Mouse (Mus musculus) activated CD4-positive, CD25-positive, alpha-beta regulatory T cell, adult 4 months (primary cell): ENCODE data around the gene Tmem120b. TPM values are rescaled to one million over a fixed set of nuclear protein-coding genes. Genes with fewer than 3 reads are reported as not detected.
"Not testable (repeated sequence)": the region's sequence is repeated elsewhere in the genome, so short reads cannot be mapped to it uniquely, and the experiment has no call there.

ENCODE experiments used
- ATAC-seq: one replicate; pipeline ENCODE4 v1.8.0; 2017
- polyA plus RNA-seq, 2 experiments: library from polyadenylated mRNA; unstranded; fragments of 100-300 nt; shearing (Covaris generic); gene quantifications; one replicate each; pipeline ENCODE4 v1.2.1; 2017

Tmem120b gene
- polyA plus RNA-seq, 2 experiments from 2014 or later = 2.2 to 2.3 TPM

GRCm38 (mm10) chr5:123057366-123058250 is 10.6 kb upstream of the Tmem120b start:
- peak; percentile 90 for ATAC-seq

GRCm38 (mm10) chr5:123058251-123059102 is 9.7 kb upstream of the Tmem120b start:
- no peak for ATAC-seq

- no peak for ATAC-seq
These were observed 8.3 kb upstream of the Tmem120b start for GRCm38 (mm10) chr5:123059757-123060520.

- no peak for ATAC-seq
These were observed 7.4 kb upstream of the Tmem120b start for GRCm38 (mm10) chr5:123060706-123061401.

- not testable (repeated sequence) for ATAC-seq
These were observed 6.8 kb upstream of the Tmem120b start for GRCm38 (mm10) chr5:123061402-123061749.

- ATAC-seq = no peak
These were observed 5.1 kb upstream of the Tmem120b start for GRCm38 (mm10) chr5:123063141-123063540.

GRCm38 (mm10) chr5:123064207-123064606 is 4.0 kb upstream of the Tmem120b start:
- ATAC-seq = no peak

- peak; percentile 78 for ATAC-seq
These were observed 720 bp upstream of the Tmem120b start for GRCm38 (mm10) chr5:123067395-123067995.

- ATAC-seq = no peak
These were observed 499 bp downstream of the Tmem120b start for GRCm38 (mm10) chr5:123068714-123069113.

GRCm38 (mm10) chr5:123075576-123076418 is 7.6 kb downstream of the Tmem120b start:
- peak; percentile 84 for ATAC-seq

GRCm38 (mm10) chr5:123076419-123077281 is 8.4 kb downstream of the Tmem120b start:
- peak; percentile 33 for ATAC-seq

GRCm38 (mm10) chr5:123079568-123079967 is 11.4 kb downstream of the Tmem120b start:
- ATAC-seq = no peak

GRCm38 (mm10) chr5:123080041-123080440 is 11.8 kb downstream of the Tmem120b start:
- ATAC-seq = no peak

- ATAC-seq = no peak
These were observed 12.3 kb downstream of the Tmem120b start for GRCm38 (mm10) chr5:123080510-123080909.

GRCm38 (mm10) chr5:123083340-123084050 is 15.3 kb downstream of the Tmem120b start:
- no peak for ATAC-seq

GRCm38 (mm10) chr5:123086501-123086900 is 18.3 kb downstream of the Tmem120b start:
- no peak for ATAC-seq

- ATAC-seq = no peak
These were observed 20.6 kb downstream of the Tmem120b start for GRCm38 (mm10) chr5:123088784-123089183.

GRCm38 (mm10) chr5:123090560-123091306 is 22.5 kb downstream of the Tmem120b start:
- ATAC-seq = no peak
